Mouse (Mus musculus) MEL (cell line): ENCODE data around the gene Gm3727. TPM values are rescaled to one million over a fixed set of nuclear protein-coding genes. Genes with fewer than 3 reads are reported as not detected.
"Not testable (repeated sequence)": the region's sequence is repeated elsewhere in the genome, so short reads cannot be mapped to it uniquely, and the experiment has no call there.

Experiments used
- DNase-seq: peaks from one replicate; pipeline ENCODE4 v3.0.0; 2011; ENCODE audit warnings: low read depth, low spot score
- H3K27ac ChIP-seq: 2 replicates; pipeline ENCODE4 v1.5.1; 2012; ENCODE audit warnings: low read depth, mild to moderate bottlenecking, control low read depth, low read length, moderate library complexity; ENCODE audit not compliant: control insufficient read depth
- H3K27me3 ChIP-seq, 2 experiments: fragments of 150-350 bp in 1 of 2; sonication (generic) in 1 of 2; 2 replicates each; pipeline ENCODE4 v1.6.1; 2012; ENCODE audit warnings: low read length in 2 of 2, mild to moderate bottlenecking in 2 of 2, improper control_type of control experiment in 1 of 2, moderate library complexity in 1 of 2; ENCODE audit not compliant: insufficient read depth in 2 of 2, control insufficient read depth in 1 of 2
- H3K36me3 ChIP-seq, 2 experiments: 2 replicates each; pipeline ENCODE4 v1.6.1; 2012 to 2014; ENCODE audit warnings: low read length in 2 of 2, improper control_type of control experiment in 1 of 2, inconsistent platforms in 1 of 2, mild to moderate bottlenecking in 1 of 2; ENCODE audit not compliant: insufficient read depth in 2 of 2, control insufficient read depth in 1 of 2
- H3K4me1 ChIP-seq, 2 experiments: fragments of 150-350 bp in 1 of 2; sonication (generic) in 1 of 2; 2 replicates each; pipeline ENCODE4 v1.6.1; 2012; ENCODE audit warnings: low read length in 2 of 2, improper control_type of control experiment in 1 of 2, mild to moderate bottlenecking in 1 of 2; ENCODE audit not compliant: insufficient read depth in 2 of 2, control insufficient read depth in 1 of 2
- H3K4me3 ChIP-seq, 2 experiments: fragments of 150-350 bp in 1 of 2; sonication (generic) in 1 of 2; 2 replicates each; pipeline ENCODE4 v1.5.1; 2012; ENCODE audit warnings: low read depth in 2 of 2, low read length in 2 of 2, mild to moderate bottlenecking in 2 of 2, moderate library complexity in 2 of 2, control low read depth in 1 of 2, improper control_type of control experiment in 1 of 2; ENCODE audit not compliant: control insufficient read depth in 1 of 2, insufficient read depth in 1 of 2
- H3K79me2 ChIP-seq: 2 replicates; pipeline ENCODE4 v1.6.1; 2012; ENCODE audit warnings: mild to moderate bottlenecking, low read length, moderate library complexity; ENCODE audit not compliant: control insufficient read depth, poor library complexity, insufficient read depth
- H3K9ac ChIP-seq: 2 replicates; pipeline ENCODE4 v1.6.1; 2012; ENCODE audit warnings: low read depth, mild to moderate bottlenecking, control low read depth, low read length, moderate library complexity; ENCODE audit not compliant: control insufficient read depth, poor library complexity, severe bottlenecking
- H3K9me3 ChIP-seq: fragments of 150-350 bp; sonication (generic); replicated peaks from 2 replicates; pipeline ENCODE4 v1.6.1; 2012; ENCODE audit warnings: mild to moderate bottlenecking, low read length, improper control_type of control experiment, moderate library complexity; ENCODE audit not compliant: insufficient read depth
- polyA plus RNA-seq, 2 experiments: library from polyadenylated mRNA; stranded (reverse) in 1 of 2; unstranded in 1 of 2; fragments of >175 nt in 1 of 2; fragments of >200 nt in 1 of 2; gene quantifications; 2 replicates each; pipeline versions ENCODE4 v1.2.1 to v1.2.4; 2012; ENCODE audit warnings: low replicate concordance in 2 of 2, low read depth in 1 of 2; ENCODE audit not compliant: insufficient read length in 2 of 2, insufficient read depth in 1 of 2, missing spikeins in 1 of 2
- total RNA-seq: library from RNA; depleted of rRNA; stranded (reverse); fragments of 300-350 nt; gene quantifications from 2 replicates; pipeline ENCODE4 v1.2.3, GENCODE M21; 2012; rRNA removed

Gm3727 gene
- total RNA-seq (not detected in 2 replicates), polyA plus RNA-seq (not detected)

- not testable (repeated sequence) for H3K27me3 ChIP-seq, DNase-seq, H3K36me3 ChIP-seq, H3K4me1 ChIP-seq, H3K9ac ChIP-seq, H3K9me3 ChIP-seq, H3K4me3 ChIP-seq, H3K79me2 ChIP-seq, H3K27ac ChIP-seq
Observed at GRCm38 (mm10) chr14:7264614-7265013, at the start of gene Gm3727. Gene Gm3727 (minus strand): TSS chr14:7264714.

DNA sequence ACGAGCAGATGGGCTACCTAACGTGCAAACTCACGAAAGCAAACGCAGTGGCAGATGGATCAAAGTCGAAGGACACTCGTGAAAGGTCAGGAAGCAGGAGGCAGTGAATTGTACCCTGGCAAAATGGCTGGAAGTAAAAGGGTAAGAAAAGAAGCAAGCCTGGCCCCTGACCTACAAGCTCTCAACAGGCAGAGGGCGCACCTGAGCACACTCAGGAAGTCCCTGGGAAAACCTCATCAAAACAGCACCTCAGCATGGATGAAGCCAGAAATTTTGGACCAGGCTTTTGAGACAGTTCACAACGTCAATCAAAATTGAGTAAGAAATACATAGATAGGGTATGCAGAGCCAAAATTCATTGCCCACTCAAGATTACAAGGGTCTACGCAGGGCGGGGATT lies 21.0 kb downstream of the Gm3727 start:
- H3K36me3 ChIP-seq, H3K27me3 ChIP-seq, H3K9ac ChIP-seq, H3K79me2 ChIP-seq, H3K4me3 ChIP-seq, H3K27ac ChIP-seq, H3K9me3 ChIP-seq, DNase-seq, H3K4me1 ChIP-seq: not testable (repeated sequence)

Other genes with a start within 250 kb of the Gm3727 start
- gene Gm10406, start 237.3 kb downstream of the Gm3727 start, total RNA-seq = not detected in 2 replicates
- not detected for gene Gm10406, start 237.3 kb downstream of the Gm3727 start, polyA plus RNA-seq
- gene Gm3685, start 219.7 kb downstream of the Gm3727 start, total RNA-seq = not detected in 2 replicates
- not detected for gene Gm3685, start 219.7 kb downstream of the Gm3727 start, polyA plus RNA-seq
- gene Gm3696, start 164.1 kb downstream of the Gm3727 start, total RNA-seq = not detected in 2 replicates
- not detected for gene Gm3696, start 164.1 kb downstream of the Gm3727 start, polyA plus RNA-seq
- not detected in 2 replicates for gene Gm6676, start 139.3 kb downstream of the Gm3727 start, total RNA-seq
- not detected for gene Gm6676, start 139.3 kb downstream of the Gm3727 start, polyA plus RNA-seq
- gene Gm3512, start 90.2 kb downstream of the Gm3727 start, total RNA-seq = not detected in 2 replicates
- gene Gm3512, start 90.2 kb downstream of the Gm3727 start, polyA plus RNA-seq = not detected
- not detected in 2 replicates for gene Gm16434, start 70.2 kb downstream of the Gm3727 start, total RNA-seq
- gene Gm16434, start 70.2 kb downstream of the Gm3727 start, polyA plus RNA-seq = not detected
- gene Gm3739, start 50.3 kb upstream of the Gm3727 start, total RNA-seq = not detected in 2 replicates
- not detected for gene Gm3739, start 50.3 kb upstream of the Gm3727 start, polyA plus RNA-seq
- gene Gm5797, start 67.7 kb upstream of the Gm3727 start, total RNA-seq = not detected in 2 replicates
- gene Gm5797, start 67.7 kb upstream of the Gm3727 start, polyA plus RNA-seq = not detected
- not detected in 2 replicates for gene Gm8374, start 100.4 kb upstream of the Gm3727 start, total RNA-seq
- not detected for gene Gm8374, start 100.4 kb upstream of the Gm3727 start, polyA plus RNA-seq
- gene Gm3755, start 186.2 kb upstream of the Gm3727 start, total RNA-seq = not detected in 2 replicates
- not detected for gene Gm3755, start 186.2 kb upstream of the Gm3727 start, polyA plus RNA-seq
- not detected in 2 replicates for gene Gm3752, start 219.0 kb upstream of the Gm3727 start, total RNA-seq
- not detected for gene Gm3752, start 219.0 kb upstream of the Gm3727 start, polyA plus RNA-seq